Mouse (Mus musculus): ENCODE measurements around the gene Pradc1. TPM values are rescaled to one million over a fixed set of nuclear protein-coding genes. Genes with fewer than 3 reads are reported as not detected.

The Pradc1 gene
- 15.0 and 18.5 TPM in 2 replicates for polyA plus RNA-seq (2014; fragmentation: Nextera tagmentation; extraction: Ambion mirVana)

GRCm38 (mm10) chr6:85451664-85452410 is at the start of gene Pradc1:
Gene Pradc1, minus strand, starts transcription at chr6:85451970.
- H3K4me2 ChIP-seq (ENCODE audit: low read length), result peak within 1 kb of the TSS; percentile 83
- H3K27me3 ChIP-seq (ENCODE audit: control insufficient read depth, insufficient read depth, low read length), result no peaks in the 10 kb centered on the region
- under 1% methylated on average over 54 of the region's 54 CpGs for WGBS
- ATAC-seq (ENCODE audit: low FRiP score, low TSS enrichment) (peak; percentile 92), DNase-seq (peak; percentile 99)
- peaks cover 24% of the 10 kb centered on the region for H3K4me1 ChIP-seq (ENCODE audit: control insufficient read depth, insufficient read depth, low read length)
- peak within 1 kb of the TSS; percentile 80 for H3K9ac ChIP-seq (replicated peaks; ENCODE audit: low read length)
- no peaks in the 10 kb centered on the region for H3K36me3 ChIP-seq (ENCODE audit: control insufficient read depth, insufficient read depth, low read length)
- H3K9me3 ChIP-seq (ENCODE audit: control insufficient read depth, low read length), result no peaks in the 10 kb centered on the region
- peak within 1 kb of the TSS; percentile 56 for H3K4me3 ChIP-seq (replicated peaks; ENCODE audit: low read depth, low read length)
- H3K27ac ChIP-seq (replicated peaks; ENCODE audit: low read depth, low read length), result peak within 1 kb of the TSS; percentile 92

- no peaks in the 10 kb centered on the region for H3K9me3 ChIP-seq (ENCODE audit: control insufficient read depth, low read length)
- peaks cover 14% of the 10 kb centered on the region for H3K4me1 ChIP-seq (ENCODE audit: control insufficient read depth, insufficient read depth, low read length)
- H3K36me3 ChIP-seq (ENCODE audit: control insufficient read depth, insufficient read depth, low read length), result no peaks in the 10 kb centered on the region
- no peaks in the 10 kb centered on the region for H3K27me3 ChIP-seq (ENCODE audit: control insufficient read depth, insufficient read depth, low read length)
- H3K27ac ChIP-seq (replicated peaks; ENCODE audit: low read depth, low read length), result no peak overlapping the region
- 76% methylated on average over 1 of the region's 1 CpGs for WGBS
- ATAC-seq (ENCODE audit: low FRiP score, low TSS enrichment), result no peak
- DNase-seq, result no peak
- H3K9ac ChIP-seq (replicated peaks; ENCODE audit: low read length), result no peak overlapping the region
- no peak overlapping the region for H3K4me2 ChIP-seq (ENCODE audit: low read length)
- no peak overlapping the region for H3K4me3 ChIP-seq (replicated peaks; ENCODE audit: low read depth, low read length)
Observed at GRCm38 (mm10) chr6:85500416-85500815, 48.6 kb upstream of the Pradc1 start.

- 77% methylated on average over 9 of the region's 9 CpGs for WGBS
- Histone ChIP-seq H3K4me3 (replicated peaks; ENCODE audit: low read depth, low read length) (no peak overlapping the region), H3K9ac (replicated peaks; ENCODE audit: low read length) (no peak overlapping the region), H3K9me3 (ENCODE audit: control insufficient read depth, low read length) (no peaks in the 10 kb centered on the region), H3K27ac (replicated peaks; ENCODE audit: low read depth, low read length) (no peak overlapping the region), H3K36me3 (ENCODE audit: control insufficient read depth, insufficient read depth, low read length) (no peaks in the 10 kb centered on the region), H3K4me2 (ENCODE audit: low read length) (no peak overlapping the region), H3K4me1 (ENCODE audit: control insufficient read depth, insufficient read depth, low read length) (peaks cover 9% of the 10 kb centered on the region), H3K27me3 (ENCODE audit: control insufficient read depth, insufficient read depth, low read length) (no peaks in the 10 kb centered on the region)
- ATAC-seq (ENCODE audit: low FRiP score, low TSS enrichment), result no peak
- no peak for DNase-seq
Observed at GRCm38 (mm10) chr6:85498147-85498546, 46.4 kb upstream of the Pradc1 start.

- no peaks in the 10 kb centered on the region for H3K9me3 ChIP-seq (ENCODE audit: control insufficient read depth, low read length)
- H3K9ac ChIP-seq (replicated peaks; ENCODE audit: low read length), result no peak overlapping the region
- H3K36me3 ChIP-seq (ENCODE audit: control insufficient read depth, insufficient read depth, low read length), result no peaks in the 10 kb centered on the region
- no peak for DNase-seq
- ATAC-seq (ENCODE audit: low FRiP score, low TSS enrichment), result no peak
- no peak overlapping the region for H3K4me2 ChIP-seq (ENCODE audit: low read length)
- no peaks in the 10 kb centered on the region for H3K27me3 ChIP-seq (ENCODE audit: control insufficient read depth, insufficient read depth, low read length)
- H3K4me3 ChIP-seq (replicated peaks; ENCODE audit: low read depth, low read length), result no peak overlapping the region
- no peak overlapping the region for H3K27ac ChIP-seq (replicated peaks; ENCODE audit: low read depth, low read length)
- H3K4me1 ChIP-seq (ENCODE audit: control insufficient read depth, insufficient read depth, low read length), result 0 out of 2 replicates have a peak, but pooled peaks cover 6% of the 10 kb centered on the region
Observed at GRCm38 (mm10) chr6:85496976-85497375, 45.2 kb upstream of the Pradc1 start.

GRCm38 (mm10) chr6:85491606-85492005 is 39.8 kb upstream of the Pradc1 start:
- H3K4me1 ChIP-seq (ENCODE audit: control insufficient read depth, insufficient read depth, low read length), result no peaks in the 10 kb centered on the region
- WGBS, result 94% methylated on average over 3 of the region's 3 CpGs
- no peak overlapping the region for H3K4me3 ChIP-seq (replicated peaks; ENCODE audit: low read depth, low read length)
- H3K4me2 ChIP-seq (ENCODE audit: low read length), result no peak overlapping the region
- 0 out of 2 replicates have a peak, but pooled peaks cover 2% of the 10 kb centered on the region for H3K27me3 ChIP-seq (ENCODE audit: control insufficient read depth, insufficient read depth, low read length)
- DNase-seq (no peak), ATAC-seq (ENCODE audit: low FRiP score, low TSS enrichment) (no peak)
- no peaks in the 10 kb centered on the region for H3K36me3 ChIP-seq (ENCODE audit: control insufficient read depth, insufficient read depth, low read length)
- H3K9me3 ChIP-seq (ENCODE audit: control insufficient read depth, low read length), result no peaks in the 10 kb centered on the region
- H3K9ac ChIP-seq (replicated peaks; ENCODE audit: low read length), result no peak overlapping the region
- H3K27ac ChIP-seq (replicated peaks; ENCODE audit: low read depth, low read length), result no peak overlapping the region

- no peak overlapping the region for H3K4me3 ChIP-seq (replicated peaks; ENCODE audit: low read depth, low read length)
- H3K27ac ChIP-seq (replicated peaks; ENCODE audit: low read depth, low read length), result no peak overlapping the region
- H3K4me1 ChIP-seq (ENCODE audit: control insufficient read depth, insufficient read depth, low read length), result no peaks in the 10 kb centered on the region
- no peak overlapping the region for H3K4me2 ChIP-seq (ENCODE audit: low read length)
- ATAC-seq (ENCODE audit: low FRiP score, low TSS enrichment), result no peak
- H3K36me3 ChIP-seq (ENCODE audit: control insufficient read depth, insufficient read depth, low read length), result no peaks in the 10 kb centered on the region
- WGBS, result 91% methylated on average over 4 of the region's 4 CpGs
- no peaks in the 10 kb centered on the region for H3K9me3 ChIP-seq (ENCODE audit: control insufficient read depth, low read length)
- DNase-seq, result no peak
- H3K9ac ChIP-seq (replicated peaks; ENCODE audit: low read length), result no peak overlapping the region
- H3K27me3 ChIP-seq (ENCODE audit: control insufficient read depth, insufficient read depth, low read length), result peaks cover 15% of the 10 kb centered on the region
Observed at GRCm38 (mm10) chr6:85490252-85490651, 38.5 kb upstream of the Pradc1 start.

GRCm38 (mm10) chr6:85489717-85490116 is 37.9 kb upstream of the Pradc1 start:
- Histone ChIP-seq H3K4me2 (ENCODE audit: low read length) (no peak overlapping the region), H3K9ac (replicated peaks; ENCODE audit: low read length) (no peak overlapping the region), H3K27ac (replicated peaks; ENCODE audit: low read depth, low read length) (no peak overlapping the region), H3K9me3 (ENCODE audit: control insufficient read depth, low read length) (no peaks in the 10 kb centered on the region), H3K27me3 (ENCODE audit: control insufficient read depth, insufficient read depth, low read length) (peaks cover 20% of the 10 kb centered on the region), H3K36me3 (ENCODE audit: control insufficient read depth, insufficient read depth, low read length) (no peaks in the 10 kb centered on the region), H3K4me1 (ENCODE audit: control insufficient read depth, insufficient read depth, low read length) (no peaks in the 10 kb centered on the region), H3K4me3 (replicated peaks; ENCODE audit: low read depth, low read length) (no peak overlapping the region)
- WGBS, result 74% methylated on average over 3 of the region's 3 CpGs
- no peak for DNase-seq
- no peak for ATAC-seq (ENCODE audit: low FRiP score, low TSS enrichment)

- Histone ChIP-seq H3K9ac (replicated peaks; ENCODE audit: low read length) (no peak overlapping the region), H3K4me3 (replicated peaks; ENCODE audit: low read depth, low read length) (no peak overlapping the region), H3K9me3 (ENCODE audit: control insufficient read depth, low read length) (no peaks in the 10 kb centered on the region), H3K27me3 (ENCODE audit: control insufficient read depth, insufficient read depth, low read length) (peaks cover 32% of the 10 kb centered on the region), H3K4me2 (ENCODE audit: low read length) (no peak overlapping the region), H3K4me1 (ENCODE audit: control insufficient read depth, insufficient read depth, low read length) (no peaks in the 10 kb centered on the region), H3K27ac (replicated peaks; ENCODE audit: low read depth, low read length) (no peak overlapping the region), H3K36me3 (ENCODE audit: control insufficient read depth, insufficient read depth, low read length) (no peaks in the 10 kb centered on the region)
- WGBS, result 11% methylated on average over 4 of the region's 4 CpGs
- DNase-seq (no peak), ATAC-seq (ENCODE audit: low FRiP score, low TSS enrichment) (no peak)
Observed at GRCm38 (mm10) chr6:85488510-85488909, 36.7 kb upstream of the Pradc1 start.

- Histone ChIP-seq H3K4me3 (replicated peaks; ENCODE audit: low read depth, low read length) (no peak overlapping the region), H3K36me3 (ENCODE audit: control insufficient read depth, insufficient read depth, low read length) (peaks cover 5% of the 10 kb centered on the region; the same call in 1 of the 2 replicates), H3K4me2 (ENCODE audit: low read length) (no peak overlapping the region), H3K27ac (replicated peaks; ENCODE audit: low read depth, low read length) (no peak overlapping the region), H3K4me1 (ENCODE audit: control insufficient read depth, insufficient read depth, low read length) (no peaks in the 10 kb centered on the region), H3K9ac (replicated peaks; ENCODE audit: low read length) (no peak overlapping the region), H3K27me3 (ENCODE audit: control insufficient read depth, insufficient read depth, low read length) (peaks cover 35% of the 10 kb centered on the region), H3K9me3 (ENCODE audit: control insufficient read depth, low read length) (no peaks in the 10 kb centered on the region)
- DNase-seq (no peak), ATAC-seq (ENCODE audit: low FRiP score, low TSS enrichment) (no peak)
- WGBS, result 77% methylated on average over 2 of the region's 2 CpGs
Observed at GRCm38 (mm10) chr6:85485738-85486137, 34.0 kb upstream of the Pradc1 start.

All from midbrain, embryonic 14.5 days (tissue).